Mouse (Mus musculus) midbrain, embryonic 12.5 days (tissue): ENCODE data around the gene Gm10300. TPM values are rescaled to one million over a fixed set of nuclear protein-coding genes. Genes with fewer than 3 reads are reported as not detected.
A peak's percentile ranks its signal among the peaks of the same experiment; 100 is the strongest.

Experiments used
- ATAC-seq: fragments of 200-750 bp; cut with Nextera tagmentation; 2 replicates; pipeline ENCODE4 v1.8.0; 2017; ENCODE audit warnings: low read depth, moderate TSS enrichment, moderate library complexity; ENCODE audit not compliant: low FRiP score
- H3K27ac ChIP-seq: fragments of 300-500 bp; sonication (generic); replicated peaks from 2 replicates; pipeline ENCODE4 v1.5.1; 2016; ENCODE audit warnings: mild to moderate bottlenecking
- H3K27me3 ChIP-seq: fragments of 300-500 bp; sonication (generic); 2 replicates; pipeline ENCODE4 v1.6.1; 2016; ENCODE audit warnings: mild to moderate bottlenecking
- H3K36me3 ChIP-seq: fragments of 300-500 bp; sonication (generic); 2 replicates; pipeline ENCODE4 v1.6.1; 2016
- H3K4me1 ChIP-seq: fragments of 300-500 bp; sonication (generic); 2 replicates; pipeline ENCODE4 v1.6.1; 2016
- H3K4me2 ChIP-seq: fragments of 300-500 bp; sonication (generic); replicated peaks from 2 replicates; pipeline ENCODE4 v1.6.1; 2016; ENCODE audit warnings: mild to moderate bottlenecking, moderate library complexity
- H3K4me3 ChIP-seq: fragments of 300-500 bp; sonication (generic); 2 replicates; pipeline ENCODE4 v1.5.1; 2016; ENCODE audit warnings: mild to moderate bottlenecking
- H3K9ac ChIP-seq: fragments of 300-500 bp; sonication (generic); replicated peaks from 2 replicates; pipeline ENCODE4 v1.6.1; 2016; ENCODE audit warnings: mild to moderate bottlenecking, moderate library complexity
- H3K9me3 ChIP-seq: fragments of 300-500 bp; sonication (generic); 2 replicates; pipeline ENCODE4 v1.6.1; 2016; ENCODE audit warnings: mild to moderate bottlenecking
- WGBS: fragments of 180-500 bp; shearing (Covaris S2); methylation state at CpG from one replicate; pipeline ENCODE4 v1.1.7; 2016; 5-methylcytosine and 5-hydroxymethylcytosine counted together
- polyA plus RNA-seq: library from polyadenylated mRNA; unstranded; fragments of >200 nt; fragmentation: Nextera tagmentation; extraction: Ambion mirVana; gene quantifications from 2 replicates; pipeline ENCODE4 v1.2.1, GENCODE M21; 2016

The Gm10300 gene
- polyA plus RNA-seq, 1 experiment from 2014 or later: 0.15 TPM

DNA sequence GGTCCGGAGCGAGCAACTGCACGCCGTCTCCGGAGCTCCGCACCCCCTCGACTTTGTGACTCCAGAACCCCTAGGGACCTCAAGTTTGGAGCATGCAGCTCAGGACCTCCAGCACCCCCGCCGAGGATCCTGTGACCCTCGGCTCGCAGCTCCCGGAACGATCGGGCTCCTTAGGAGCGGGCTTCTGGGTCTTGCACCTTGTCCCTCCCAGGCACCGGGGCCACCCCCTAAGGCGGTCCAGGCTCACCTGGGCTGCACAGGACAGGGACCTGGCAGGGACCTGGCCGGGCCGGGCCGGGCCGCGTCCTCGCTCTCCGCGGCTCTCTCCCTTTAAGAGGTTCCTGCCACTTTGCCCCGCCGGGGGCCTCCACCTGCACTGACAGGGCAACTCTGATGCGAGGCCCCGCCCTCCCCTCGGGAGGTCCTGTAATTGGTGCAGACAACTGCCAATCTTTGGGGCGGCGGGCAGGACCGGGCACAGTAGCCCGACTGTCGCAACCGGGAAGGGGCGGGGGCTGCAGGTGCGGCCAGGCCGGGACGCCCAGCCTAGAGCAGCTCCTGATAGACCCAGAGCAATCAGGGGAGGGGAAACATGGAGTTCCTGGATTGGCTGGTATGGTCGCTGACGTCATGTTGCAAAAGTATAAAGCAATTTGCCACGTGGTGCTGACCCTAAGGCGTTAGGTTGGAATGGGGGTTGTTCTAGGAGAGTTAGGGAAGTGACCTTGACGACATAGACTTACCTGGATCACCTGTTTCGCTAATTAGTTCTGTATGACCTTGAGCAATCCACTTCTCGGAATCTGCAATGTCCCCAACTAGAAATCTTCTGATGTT lies 654 bp downstream of the Gm10300 start, which contains the start of gene Epb41:
Gene Epb41 (minus strand): TSS at position 389 of the 837 bp plus-strand sequence.
- ATAC-seq: peak; percentile 94
- Histone ChIP-seq H3K4me2 (peak within 1 kb of the TSS; percentile 99), H3K27ac (no peak within 1 kb of the TSS; the same call in 1 of the 2 replicates), H3K36me3 (no peaks in the 10 kb centered on the region), H3K4me1 (peaks cover 37% of the 10 kb centered on the region), H3K9me3 (no peaks in the 10 kb centered on the region), H3K27me3 (peaks cover 75% of the 10 kb centered on the region), H3K4me3 (peak within 1 kb of the TSS; percentile 72), H3K9ac (peak within 1 kb of the TSS; percentile 69)
- WGBS: 2% methylated on average over 46 of the region's 47 CpGs

DNA sequence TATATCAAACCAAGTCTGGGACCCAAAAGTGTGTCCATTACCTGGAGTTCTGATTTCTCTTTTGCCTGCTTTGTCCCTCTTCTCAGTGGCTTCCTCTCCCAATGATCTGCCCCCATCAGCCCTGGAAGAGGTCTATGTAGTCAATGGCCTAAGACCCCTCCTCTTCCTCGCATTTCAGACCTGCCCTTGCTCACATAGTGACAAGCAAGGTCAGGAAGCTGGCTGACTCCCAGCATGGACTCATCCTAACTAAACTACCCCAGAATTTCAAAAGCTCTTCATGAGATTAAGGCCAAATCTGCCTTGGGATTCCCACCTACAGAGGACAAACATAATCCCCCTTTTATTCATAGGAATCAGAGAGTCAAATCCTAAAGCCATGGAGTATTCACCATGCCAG lies 1.3 kb downstream of the Gm10300 start:
- 13% methylated on average over 1 of the region's 1 CpGs for WGBS
- H3K9ac ChIP-seq: no peak overlapping the region
- H3K27me3 ChIP-seq: peaks cover 71% of the 10 kb centered on the region
- H3K4me1 ChIP-seq: peaks cover 37% of the 10 kb centered on the region
- no peaks in the 10 kb centered on the region for H3K9me3 ChIP-seq
- peak overlapping the region; percentile 72; the same call in 1 of the 2 replicates for H3K4me3 ChIP-seq
- H3K36me3 ChIP-seq: no peaks in the 10 kb centered on the region
- no peak overlapping the region for H3K27ac ChIP-seq
- peak overlapping the region; percentile 99 for H3K4me2 ChIP-seq
- no peak for ATAC-seq

DNA sequence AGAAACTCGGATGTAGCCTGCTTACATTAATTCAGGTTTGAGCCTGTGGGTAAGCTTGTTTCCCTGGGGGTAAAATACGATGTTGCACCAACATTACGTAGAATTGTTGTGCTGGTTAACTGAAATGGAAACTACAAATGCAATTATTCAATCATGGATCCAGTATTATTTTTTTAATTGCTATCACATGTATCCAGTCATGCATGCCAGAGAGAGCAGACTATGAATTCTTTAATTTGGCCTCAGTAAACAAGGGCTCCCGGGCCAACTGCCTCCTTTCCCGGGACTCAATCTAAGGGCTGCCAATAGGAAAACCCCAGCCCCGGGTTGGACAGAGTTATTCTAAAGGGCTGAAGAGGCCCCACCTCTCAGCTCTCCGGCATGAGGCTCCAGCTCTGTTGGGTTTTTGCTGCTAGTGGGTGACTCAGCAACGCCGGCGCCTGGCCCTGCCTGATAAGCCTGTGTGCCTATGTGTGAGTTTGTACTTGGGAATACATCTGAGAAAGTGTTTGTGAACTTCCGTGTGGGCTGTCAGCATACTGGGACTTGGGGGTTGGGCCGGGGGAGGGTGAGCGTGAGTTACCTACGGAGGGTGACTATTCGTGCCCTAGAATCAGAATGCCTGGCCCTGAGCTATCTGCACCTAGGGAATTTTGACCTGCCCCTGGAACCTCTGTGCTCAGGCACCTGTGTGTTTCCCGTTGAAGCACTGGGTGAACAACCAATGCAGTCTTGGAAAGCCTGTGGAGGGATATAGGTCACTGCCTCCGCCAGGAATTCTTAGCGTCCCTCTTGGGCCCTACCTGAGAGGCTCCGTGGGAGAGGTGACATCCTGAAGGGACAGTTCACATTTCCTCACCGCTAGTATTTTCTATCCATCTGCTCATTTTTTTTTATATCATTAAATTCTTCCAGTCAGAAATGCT lies 2.2 kb downstream of the Gm10300 start:
- no peak for ATAC-seq
- no peak overlapping the region for H3K4me3 ChIP-seq
- H3K4me2 ChIP-seq: no peak overlapping the region
- H3K4me1 ChIP-seq: peaks cover 37% of the 10 kb centered on the region
- H3K27me3 ChIP-seq: peaks cover 66% of the 10 kb centered on the region
- H3K9ac ChIP-seq: no peak overlapping the region
- H3K36me3 ChIP-seq: no peaks in the 10 kb centered on the region
- H3K9me3 ChIP-seq: no peaks in the 10 kb centered on the region
- no peak overlapping the region for H3K27ac ChIP-seq
- 19% methylated on average over 20 of the region's 20 CpGs for WGBS

DNA sequence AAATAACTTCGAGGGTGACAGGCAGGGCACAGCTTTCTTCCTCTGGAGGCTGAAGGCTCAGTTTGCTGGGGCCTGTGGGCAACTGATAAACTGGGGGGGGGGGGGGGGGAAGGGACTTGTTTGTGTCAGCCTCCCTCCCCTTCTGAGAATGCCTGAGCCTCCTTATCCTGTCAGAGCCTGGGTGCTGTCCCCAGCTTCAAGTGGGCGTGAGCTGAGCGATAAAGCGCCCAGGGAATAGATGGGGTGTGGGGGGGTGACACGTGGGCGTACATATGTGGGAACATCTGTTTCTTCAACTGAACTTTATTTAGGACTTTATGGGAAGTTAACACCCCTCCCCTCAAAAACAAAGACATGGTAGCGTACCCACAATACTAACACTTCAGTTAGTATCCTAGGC lies 2.9 kb downstream of the Gm10300 start:
- H3K9ac ChIP-seq: no peak overlapping the region
- H3K27ac ChIP-seq: no peak overlapping the region
- H3K9me3 ChIP-seq: no peaks in the 10 kb centered on the region
- no peak overlapping the region for H3K4me3 ChIP-seq
- no peak for ATAC-seq
- H3K36me3 ChIP-seq: no peaks in the 10 kb centered on the region
- H3K27me3 ChIP-seq: peaks cover 60% of the 10 kb centered on the region
- WGBS: 65% methylated on average over 7 of the region's 7 CpGs
- H3K4me2 ChIP-seq: no peak overlapping the region
- H3K4me1 ChIP-seq: peaks cover 37% of the 10 kb centered on the region

DNA sequence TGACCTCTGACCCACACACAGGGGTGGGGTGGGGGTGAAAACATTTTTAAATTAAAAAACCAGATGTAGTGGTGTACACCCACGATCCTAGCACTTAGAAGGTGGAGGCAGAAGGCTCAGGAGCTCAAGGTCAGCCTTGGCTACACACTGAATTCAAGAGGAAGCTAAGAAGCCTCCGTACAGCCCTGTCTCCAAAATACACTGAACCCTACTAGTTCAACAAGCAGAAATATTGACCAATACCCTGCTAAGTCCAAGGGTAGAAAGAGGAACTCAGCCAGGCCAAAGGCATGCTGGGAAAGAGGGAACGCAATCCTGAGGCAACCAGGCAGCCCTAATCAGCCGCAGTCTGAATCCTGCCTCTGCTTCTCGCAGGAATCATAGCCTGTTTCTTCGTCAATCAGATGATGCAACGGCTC lies 3.8 kb downstream of the Gm10300 start:
- WGBS: 65% methylated on average over 7 of the region's 7 CpGs
- no peaks in the 10 kb centered on the region for H3K36me3 ChIP-seq
- no peak overlapping the region for H3K27ac ChIP-seq
- ATAC-seq: no peak
- H3K4me3 ChIP-seq: no peak overlapping the region
- H3K27me3 ChIP-seq: peaks cover 51% of the 10 kb centered on the region
- no peak overlapping the region for H3K9ac ChIP-seq
- peaks cover 37% of the 10 kb centered on the region for H3K4me1 ChIP-seq
- H3K9me3 ChIP-seq: no peaks in the 10 kb centered on the region
- no peak overlapping the region for H3K4me2 ChIP-seq

DNA sequence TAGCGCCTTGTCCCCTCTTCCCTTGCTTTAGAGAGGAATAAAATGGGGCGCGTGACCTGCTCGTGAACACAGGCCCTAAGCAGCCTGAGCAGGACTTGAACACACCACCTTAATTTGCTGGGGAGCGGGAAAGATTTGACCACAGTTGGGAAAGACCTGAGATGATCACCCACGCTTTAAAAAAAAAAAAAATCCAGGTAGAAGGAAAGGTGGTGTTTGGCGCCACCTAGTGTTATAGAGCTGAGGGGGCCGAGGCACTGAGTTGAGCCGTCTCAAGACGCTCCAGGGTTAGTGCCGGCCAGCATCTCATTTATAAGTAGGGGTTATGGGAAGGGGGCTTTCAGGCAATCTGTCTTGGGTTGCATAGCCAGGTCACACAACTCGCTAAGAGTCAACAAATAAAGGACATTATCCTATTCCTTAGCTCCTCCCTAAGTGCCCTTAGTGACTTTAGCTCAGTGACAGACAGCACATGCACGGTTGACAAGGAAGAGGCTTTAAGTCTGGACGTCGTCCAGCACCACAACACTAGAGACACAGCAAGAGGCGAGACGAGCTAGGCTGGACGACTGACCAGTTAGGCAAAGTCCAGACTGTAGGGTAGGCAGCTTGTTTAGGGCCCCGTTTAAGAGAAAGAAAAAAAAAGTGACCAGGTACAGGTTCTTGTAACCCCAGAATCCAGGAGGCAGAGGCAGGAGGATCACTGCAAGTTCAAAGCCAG lies 5.2 kb downstream of the Gm10300 start:
- Histone ChIP-seq H3K36me3 (no peaks in the 10 kb centered on the region), H3K9ac (no peak overlapping the region), H3K4me1 (peaks cover 34% of the 10 kb centered on the region), H3K4me3 (no peak overlapping the region), H3K27me3 (peaks cover 37% of the 10 kb centered on the region), H3K27ac (no peak overlapping the region), H3K9me3 (no peaks in the 10 kb centered on the region), H3K4me2 (no peak overlapping the region)
- no peak for ATAC-seq
- 16% methylated on average over 19 of the region's 19 CpGs for WGBS

DNA sequence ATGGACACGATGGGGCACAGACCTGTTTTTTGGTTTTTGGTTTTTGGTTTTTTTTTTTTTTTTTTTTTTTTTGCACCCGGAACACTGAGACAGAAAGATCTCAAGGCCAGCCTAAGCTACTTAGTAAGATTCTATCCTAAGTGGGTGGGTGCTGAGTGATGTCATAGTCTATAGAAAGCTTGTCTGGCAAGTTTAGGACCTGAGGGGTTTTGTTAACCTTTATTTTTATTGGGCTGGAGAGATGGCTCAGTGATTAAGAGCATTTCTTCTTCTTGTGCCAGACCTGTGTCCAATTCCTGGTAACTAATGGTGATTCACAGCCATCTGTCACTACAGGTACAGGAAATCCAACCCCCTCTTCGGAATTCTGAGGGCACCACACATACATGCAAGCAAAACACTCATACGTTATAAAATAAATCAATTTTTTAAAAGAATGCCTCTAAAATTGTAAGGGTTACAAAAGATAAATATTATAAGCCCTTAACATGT lies 6.0 kb downstream of the Gm10300 start:
- Histone ChIP-seq H3K4me2 (no peak overlapping the region), H3K27ac (no peak overlapping the region), H3K27me3 (peaks cover 30% of the 10 kb centered on the region), H3K9ac (no peak overlapping the region), H3K4me3 (no peak overlapping the region), H3K4me1 (peaks cover 27% of the 10 kb centered on the region), H3K9me3 (no peaks in the 10 kb centered on the region), H3K36me3 (no peaks in the 10 kb centered on the region)
- ATAC-seq: no peak
- WGBS: 69% methylated on average over 4 of the region's 4 CpGs

DNA sequence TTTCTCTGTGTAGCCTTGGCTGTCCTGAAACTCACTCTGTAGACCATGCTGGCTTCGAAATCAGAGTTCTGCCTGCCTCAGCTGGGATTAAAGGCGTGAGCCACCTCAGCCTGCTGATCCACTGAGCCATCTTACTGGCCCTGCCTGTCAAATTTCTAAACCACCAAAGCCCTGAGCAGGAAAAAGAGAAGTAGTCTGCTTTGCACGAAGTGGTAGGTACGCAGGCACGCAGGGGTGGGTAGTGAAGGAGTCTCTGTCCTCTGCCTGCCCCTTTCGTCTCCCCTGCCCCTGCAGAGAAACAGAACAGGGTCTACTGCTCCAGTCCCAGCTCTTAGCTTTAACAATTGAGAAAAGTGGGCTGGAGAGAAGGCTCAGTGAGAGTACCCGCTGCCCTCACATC lies 10.6 kb downstream of the Gm10300 start:
- Histone ChIP-seq H3K9ac (no peak overlapping the region), H3K4me3 (no peak overlapping the region), H3K9me3 (no peaks in the 10 kb centered on the region), H3K27me3 (no peaks in the 10 kb centered on the region), H3K36me3 (no peaks in the 10 kb centered on the region), H3K4me2 (no peak overlapping the region), H3K27ac (no peak overlapping the region), H3K4me1 (peaks cover 7% of the 10 kb centered on the region; the same call in 1 of the 2 replicates)
- WGBS: 83% methylated on average over 7 of the region's 7 CpGs
- no peak for ATAC-seq

DNA sequence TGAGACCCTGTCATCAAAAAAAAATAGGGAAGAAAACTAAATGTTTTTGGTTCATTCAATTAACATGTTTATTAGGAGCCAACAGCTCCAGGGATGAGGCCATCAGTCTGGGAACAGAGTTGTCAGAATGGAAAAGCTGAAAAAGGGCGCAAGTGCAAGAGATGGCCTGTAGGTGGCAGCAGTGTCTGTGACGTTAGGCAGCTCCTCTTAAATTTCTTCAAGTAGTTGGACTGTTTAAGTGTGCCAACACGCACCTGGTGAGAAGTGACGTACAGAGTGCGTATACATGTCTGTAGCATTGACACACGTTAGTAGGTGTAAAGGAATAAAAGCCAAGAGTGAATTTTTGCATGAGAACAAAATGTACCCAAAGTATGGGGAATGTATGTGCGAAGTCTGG lies 14.4 kb downstream of the Gm10300 start:
- H3K27ac ChIP-seq: no peak overlapping the region
- no peak for ATAC-seq

DNA sequence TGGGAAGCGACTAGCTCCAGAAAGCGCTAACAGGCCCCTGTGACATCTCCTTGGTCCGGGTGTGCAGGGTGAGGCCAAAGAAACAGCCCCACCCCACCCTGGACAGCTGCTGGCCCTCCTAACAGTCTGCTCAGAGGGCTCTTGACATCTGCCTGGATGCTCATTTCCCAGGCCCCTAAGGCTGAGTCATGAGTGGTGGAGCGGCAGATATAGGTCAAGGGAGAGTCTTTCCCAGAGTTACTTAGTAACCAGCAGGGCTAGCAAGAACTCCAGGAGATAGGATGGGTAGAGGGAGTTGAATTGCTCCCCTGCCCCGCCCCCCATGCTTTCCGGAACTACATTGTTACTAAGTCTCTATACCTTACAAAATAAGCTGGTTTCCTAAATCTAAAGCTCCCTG lies 18.6 kb downstream of the Gm10300 start:
- Histone ChIP-seq H3K4me2 (no peak overlapping the region), H3K9ac (no peak overlapping the region), H3K27me3 (no peaks in the 10 kb centered on the region), H3K36me3 (no peaks in the 10 kb centered on the region), H3K4me1 (no peaks in the 10 kb centered on the region), H3K4me3 (no peak overlapping the region), H3K27ac (no peak overlapping the region), H3K9me3 (no peaks in the 10 kb centered on the region)
- 77% methylated on average over 6 of the region's 6 CpGs for WGBS
- ATAC-seq: no peak

More for the DNA sequence above, 14.4 kb downstream of the Gm10300 start:
- H3K9ac ChIP-seq: no peak overlapping the region
- 26% methylated on average over 7 of the region's 7 CpGs for WGBS
- H3K4me1 ChIP-seq: peaks cover 4% of the 10 kb centered on the region; the same call in 1 of the 2 replicates
- H3K4me2 ChIP-seq: no peak overlapping the region
- H3K36me3 ChIP-seq: no peaks in the 10 kb centered on the region
- H3K27me3 ChIP-seq: no peaks in the 10 kb centered on the region
- H3K9me3 ChIP-seq: no peaks in the 10 kb centered on the region
- H3K4me3 ChIP-seq: no peak overlapping the region

DNA sequence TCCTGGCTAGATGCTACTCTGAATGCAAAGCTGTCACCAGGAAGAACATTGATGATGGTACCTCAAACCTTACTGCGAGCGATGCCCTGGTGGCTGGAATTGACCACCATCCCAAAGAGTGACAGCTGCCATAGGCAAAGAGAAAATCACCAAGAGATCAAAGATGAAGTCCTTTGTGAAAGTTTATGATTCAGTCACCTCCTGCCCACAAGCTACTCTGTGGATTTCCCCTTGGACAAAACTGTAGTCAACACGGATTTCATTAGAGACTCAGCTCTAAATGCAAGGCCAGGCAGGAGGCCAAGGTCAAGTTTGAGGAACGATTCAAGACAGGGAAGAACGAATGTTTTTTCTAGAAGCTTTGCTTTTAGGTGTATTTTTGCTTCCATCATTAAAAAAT lies 19.4 kb downstream of the Gm10300 start:
- H3K36me3 ChIP-seq: no peaks in the 10 kb centered on the region
- no peaks in the 10 kb centered on the region for H3K4me1 ChIP-seq
- WGBS: 90% methylated on average over 5 of the region's 5 CpGs
- H3K4me2 ChIP-seq: no peak overlapping the region
- no peaks in the 10 kb centered on the region for H3K9me3 ChIP-seq
- H3K9ac ChIP-seq: no peak overlapping the region
- ATAC-seq: no peak
- H3K27ac ChIP-seq: no peak overlapping the region
- H3K4me3 ChIP-seq: no peak overlapping the region
- no peaks in the 10 kb centered on the region for H3K27me3 ChIP-seq
